Mouse (Mus musculus) thymus, adult 2 months (tissue): ENCODE measurements around the gene Gsk3b. TPM values are rescaled to one million over a fixed set of nuclear protein-coding genes. Genes with fewer than 3 reads are reported as not detected.
"Not testable (repeated sequence)": the region's sequence is repeated elsewhere in the genome, so short reads cannot be mapped to it uniquely, and the experiment has no call there.

Experiments
- DNase-seq: peaks from one replicate; pipeline ENCODE4 v3.0.0; 2021
- H3K27ac ChIP-seq: fragments of 200-500 bp; 2 replicates; pipeline ENCODE4 v1.5.1; 2012; ENCODE audit warnings: low read length, control low read depth; ENCODE audit not compliant: control insufficient read depth, insufficient read depth
- H3K27me3 ChIP-seq: fragments of 200-500 bp; 2 replicates; pipeline ENCODE4 v1.6.1; 2012; ENCODE audit warnings: mild to moderate bottlenecking, low read length, moderate library complexity, mixed read lengths; ENCODE audit not compliant: control insufficient read depth, insufficient read depth
- H3K36me3 ChIP-seq: fragments of 200-500 bp; 2 replicates; pipeline ENCODE4 v1.6.1; 2012; ENCODE audit warnings: mild to moderate bottlenecking, low read length, moderate library complexity; ENCODE audit not compliant: control insufficient read depth, insufficient read depth
- H3K4me1 ChIP-seq: fragments of 200-500 bp; replicated peaks from 2 replicates; pipeline ENCODE4 v1.6.1; 2012; ENCODE audit warnings: low read length; ENCODE audit not compliant: control insufficient read depth, insufficient read depth
- H3K4me3 ChIP-seq: fragments of 200-500 bp; 2 replicates; pipeline ENCODE4 v1.5.1; 2012; ENCODE audit warnings: mild to moderate bottlenecking, low read length, control low read depth, moderate library complexity; ENCODE audit not compliant: control insufficient read depth, insufficient read depth
- CTCF ChIP-seq: fragments of 200-500 bp; IDR thresholded peaks from 2 replicates; pipeline ENCODE4 v1.5.1; 2012; ENCODE audit warnings: mild to moderate bottlenecking, control low read depth, low read length, moderate library complexity, borderline replicate concordance; ENCODE audit not compliant: control insufficient read depth, poor library complexity, insufficient read depth; ENCODE audit errors: extremely low read depth
- POLR2A ChIP-seq: fragments of 200-500 bp; IDR thresholded peaks from 2 replicates; pipeline ENCODE4 v1.6.1; 2012; ENCODE audit warnings: mild to moderate bottlenecking, low read length, control low read depth, moderate library complexity; ENCODE audit not compliant: control insufficient read depth, poor library complexity, insufficient read depth; ENCODE audit errors: extremely low read depth
- WGBS: fragments of 180-500 bp; shearing (Covaris S2); methylation state at CpG from one replicate; pipeline ENCODE4 v1.1.7; 2018; 5-methylcytosine and 5-hydroxymethylcytosine counted together
- polyA plus RNA-seq: library from polyadenylated mRNA; depleted of rRNA; stranded (reverse); fragments of >200 nt; gene quantifications from 2 replicates; pipeline ENCODE4 v1.2.3, GENCODE M21; 2012

The Gsk3b gene
- polyA plus RNA-seq, 1 experiment = 25.1 TPM

- no peaks in the 10 kb centered on the region for H3K27me3 ChIP-seq
- no peak overlapping the region for H3K27ac ChIP-seq
- no peak for TF ChIP-seq POLR2A
- no peak for TF ChIP-seq CTCF
- 98% methylated on average over 3 of the region's 3 CpGs for WGBS
- H3K4me1 ChIP-seq = no peaks in the 10 kb centered on the region
- H3K36me3 ChIP-seq = peaks cover 51% of the 10 kb centered on the region
- no peak for DNase-seq
- no peak overlapping the region for H3K4me3 ChIP-seq
These were observed 101.7 kb downstream of the Gsk3b start for GRCm38 (mm10) chr16:38190531-38190930.

- Histone ChIP-seq H3K27me3 (no peaks in the 10 kb centered on the region), H3K4me1 (no peaks in the 10 kb centered on the region), H3K27ac (no peak overlapping the region), H3K4me3 (no peak overlapping the region), H3K36me3 (peaks cover 55% of the 10 kb centered on the region)
- WGBS = 99% methylated on average over 6 of the region's 6 CpGs
- DNase-seq = no peak
- TF ChIP-seq CTCF = no peak
- no peak for TF ChIP-seq POLR2A
These were observed 102.7 kb downstream of the Gsk3b start for GRCm38 (mm10) chr16:38191460-38191859.

GRCm38 (mm10) chr16:38192640-38193039 is 103.8 kb downstream of the Gsk3b start:
- H3K4me3 ChIP-seq = no peak overlapping the region
- no peak overlapping the region for H3K27ac ChIP-seq
- H3K36me3 ChIP-seq = peaks cover 52% of the 10 kb centered on the region
- WGBS = 96% methylated on average over 6 of the region's 6 CpGs
- no peaks in the 10 kb centered on the region for H3K4me1 ChIP-seq
- no peak for DNase-seq
- no peaks in the 10 kb centered on the region for H3K27me3 ChIP-seq
- TF ChIP-seq POLR2A (no peak), CTCF (no peak)

- WGBS = 43% methylated on average over 4 of the region's 4 CpGs
- Histone ChIP-seq H3K36me3 (peaks cover 35% of the 10 kb centered on the region), H3K4me3 (no peak overlapping the region), H3K27ac (no peak overlapping the region), H3K4me1 (no peaks in the 10 kb centered on the region), H3K27me3 (no peaks in the 10 kb centered on the region)
- TF ChIP-seq CTCF (no peak), POLR2A (no peak)
- DNase-seq = peak; percentile 82
These were observed 108.5 kb downstream of the Gsk3b start for GRCm38 (mm10) chr16:38197299-38197698.

- TF ChIP-seq CTCF = no peak
- no peak for TF ChIP-seq POLR2A
- Histone ChIP-seq H3K4me3 (no peak overlapping the region), H3K27me3 (no peaks in the 10 kb centered on the region), H3K27ac (no peak overlapping the region), H3K4me1 (no peaks in the 10 kb centered on the region), H3K36me3 (peaks cover 22% of the 10 kb centered on the region)
- DNase-seq = no peak
- 95% methylated on average over 7 of the region's 7 CpGs for WGBS
These were observed 116.5 kb downstream of the Gsk3b start for GRCm38 (mm10) chr16:38205272-38205671.

GRCm38 (mm10) chr16:38222491-38222890 is 133.7 kb downstream of the Gsk3b start:
- H3K4me3 ChIP-seq, H3K27ac ChIP-seq, DNase-seq, H3K27me3 ChIP-seq, H3K4me1 ChIP-seq: not testable (repeated sequence)
- H3K36me3 ChIP-seq = peaks cover 34% of the 10 kb centered on the region
- WGBS = 99% methylated on average over 5 of the region's 5 CpGs

- 69% methylated on average over 4 of the region's 4 CpGs for WGBS
- H3K27ac ChIP-seq = no peak overlapping the region
- no peaks in the 10 kb centered on the region for H3K4me1 ChIP-seq
- no peak for DNase-seq
- H3K4me3 ChIP-seq = no peak overlapping the region
- H3K36me3 ChIP-seq = peaks cover 10% of the 10 kb centered on the region
- H3K27me3 ChIP-seq = no peaks in the 10 kb centered on the region
- TF ChIP-seq CTCF (no peak), POLR2A (no peak)
These were observed 148.3 kb downstream of the Gsk3b start for GRCm38 (mm10) chr16:38236936-38237585.
